Mouse (Mus musculus) lung, embryonic 15.5 days (tissue): ENCODE data around the gene Gm26566. TPM values are rescaled to one million over a fixed set of nuclear protein-coding genes. Genes with fewer than 3 reads are reported as not detected.

ENCODE experiments used
- ATAC-seq: fragments of 200-750 bp; cut with Nextera tagmentation; 2 replicates; pipeline ENCODE4 v1.8.0; 2017; ENCODE audit warnings: moderate number of reproducible peaks, borderline replicate concordance; ENCODE audit not compliant: low FRiP score, low TSS enrichment; ENCODE audit errors: extremely low read depth
- H3K27ac ChIP-seq: fragments of 300-500 bp; sonication (generic); 2 replicates; pipeline ENCODE4 v1.5.1; 2015; ENCODE audit warnings: moderate library complexity, mild to moderate bottlenecking, inconsistent platforms
- H3K27me3 ChIP-seq: fragments of 300-500 bp; sonication (generic); 2 replicates; pipeline ENCODE4 v1.6.1; 2015; ENCODE audit warnings: inconsistent platforms
- H3K36me3 ChIP-seq: fragments of 300-500 bp; sonication (generic); 2 replicates; pipeline ENCODE4 v1.6.1; 2015; ENCODE audit warnings: inconsistent platforms
- H3K4me1 ChIP-seq: fragments of 300-500 bp; sonication (generic); 2 replicates; pipeline ENCODE4 v1.6.1; 2015; ENCODE audit warnings: inconsistent platforms
- H3K4me2 ChIP-seq: fragments of 300-500 bp; sonication (generic); 2 replicates; pipeline ENCODE4 v1.6.1; 2015; ENCODE audit warnings: inconsistent platforms, mild to moderate bottlenecking, moderate library complexity
- H3K4me3 ChIP-seq: fragments of 300-500 bp; sonication (generic); 2 replicates; pipeline ENCODE4 v1.5.1; 2015; ENCODE audit warnings: mild to moderate bottlenecking, inconsistent platforms
- H3K9ac ChIP-seq: fragments of 300-500 bp; sonication (generic); 2 replicates; pipeline ENCODE4 v1.6.1; 2015; ENCODE audit warnings: inconsistent platforms
- H3K9me3 ChIP-seq: fragments of 300-500 bp; sonication (generic); 2 replicates; pipeline ENCODE4 v1.6.1; 2016; ENCODE audit warnings: inconsistent platforms
- WGBS: fragments of 180-500 bp; shearing (Covaris S2); methylation state at CpG from one replicate; pipeline ENCODE4 v1.1.7; 2015; 5-methylcytosine and 5-hydroxymethylcytosine counted together
- polyA plus RNA-seq: library from polyadenylated mRNA; unstranded; fragments of >200 nt; fragmentation: Nextera tagmentation; extraction: Ambion mirVana; gene quantifications from 2 replicates; pipeline ENCODE4 v1.2.1, GENCODE M21; 2015

Gm26566 gene
- 1.1 and 1.7 TPM in 2 replicates for polyA plus RNA-seq

DNA sequence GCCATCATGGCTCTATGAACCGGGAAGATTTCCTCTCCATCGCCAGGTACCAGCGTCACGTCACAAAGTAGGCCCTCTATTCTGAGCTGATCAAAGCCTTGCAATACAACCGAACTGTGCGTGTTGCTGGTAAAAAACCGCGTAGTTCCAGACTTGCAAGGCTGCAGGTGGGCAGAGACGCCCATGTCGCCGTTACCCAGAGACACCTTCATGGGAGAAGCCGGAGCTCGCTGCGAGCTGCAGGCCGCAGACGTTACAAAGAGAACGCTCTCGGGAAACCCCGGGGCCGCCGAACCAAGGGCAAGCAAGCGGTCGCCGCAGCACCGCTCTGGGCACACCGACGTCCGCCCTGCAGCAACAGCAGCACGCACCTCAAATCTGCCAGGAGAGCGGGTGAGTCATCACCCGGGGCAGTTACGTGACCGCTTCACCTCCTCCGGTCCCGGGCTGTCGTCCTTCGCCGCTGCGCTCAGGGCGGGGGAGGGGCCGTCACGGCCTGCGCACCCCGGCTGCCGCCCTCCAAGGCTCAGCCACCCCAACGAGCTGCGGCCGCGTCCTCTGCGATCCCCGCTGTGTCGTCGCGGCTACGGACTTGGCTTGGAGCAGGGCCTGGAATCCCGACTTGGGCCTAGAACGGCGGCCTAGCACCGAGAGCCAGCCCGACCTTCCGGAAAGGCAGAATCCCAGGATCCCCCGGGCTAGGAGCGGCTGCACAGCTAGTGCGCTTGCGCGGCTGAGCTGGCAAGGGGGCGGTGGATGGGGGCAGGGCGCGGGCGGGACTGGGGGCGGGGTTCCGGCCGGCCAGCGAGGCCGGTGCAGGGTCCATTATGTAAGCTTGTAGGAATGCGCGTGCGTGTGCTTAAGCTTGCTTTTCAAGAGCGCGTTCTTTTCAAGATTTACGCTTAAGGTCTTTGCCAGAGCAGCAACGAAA is at the start of gene Gm26566, which contains the start of gene Klhl9:
Gene Gm26566, plus strand, starts transcription at position 15 of the 931 bp plus-strand sequence.
Gene Klhl9, minus strand, starts transcription at position 675 of the 931 bp plus-strand sequence.
- Histone ChIP-seq H3K27ac (peak within 1 kb of the TSS; percentile 97), H3K4me2 (peak within 1 kb of the TSS; percentile 71), H3K4me3 (peak within 1 kb of the TSS; percentile 85), H3K4me1 (peaks cover 28% of the 10 kb centered on the region), H3K9ac (peak within 1 kb of the TSS; percentile 91), H3K36me3 (peaks cover 20% of the 10 kb centered on the region), H3K27me3 (no peaks in the 10 kb centered on the region), H3K9me3 (no peaks in the 10 kb centered on the region)
- peak; percentile 98 for ATAC-seq
- WGBS, result under 1% methylated on average over 72 of the region's 82 CpGs

DNA sequence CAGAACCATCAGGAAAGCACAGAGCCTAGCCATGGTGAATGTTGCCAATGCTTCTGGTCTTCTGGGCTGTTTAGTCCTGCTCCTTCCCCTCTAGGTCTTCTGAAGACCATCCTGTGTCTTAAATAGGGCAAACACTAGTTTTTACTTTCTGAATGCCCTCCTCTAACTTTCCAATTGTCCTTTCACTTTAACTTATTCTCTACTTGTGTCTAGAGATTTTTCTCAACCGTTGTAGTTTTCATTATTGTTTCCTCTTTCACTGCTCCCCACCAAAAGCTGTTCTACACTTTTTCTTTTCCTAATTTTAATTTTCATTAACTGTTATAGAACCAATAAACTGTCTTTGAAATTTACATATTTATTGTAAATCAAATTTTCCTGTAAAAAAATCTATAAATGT is 44.8 kb upstream of the Gm26566 start, which contains the start of gene Ifna16:
Gene Ifna16, minus strand, starts transcription at position 101 of the 400 bp plus-strand sequence.
- no peaks in the 10 kb centered on the region for H3K9me3 ChIP-seq
- no peak within 1 kb of the TSS for H3K9ac ChIP-seq
- no peak within 1 kb of the TSS for H3K4me3 ChIP-seq
- H3K4me1 ChIP-seq, result no peaks in the 10 kb centered on the region
- H3K36me3 ChIP-seq, result no peaks in the 10 kb centered on the region
- no peak for ATAC-seq
- H3K27ac ChIP-seq, result no peak within 1 kb of the TSS
- no peaks in the 10 kb centered on the region for H3K27me3 ChIP-seq
- no peak within 1 kb of the TSS for H3K4me2 ChIP-seq
- 75% methylated on average over 1 of the region's 1 CpGs for WGBS

DNA sequence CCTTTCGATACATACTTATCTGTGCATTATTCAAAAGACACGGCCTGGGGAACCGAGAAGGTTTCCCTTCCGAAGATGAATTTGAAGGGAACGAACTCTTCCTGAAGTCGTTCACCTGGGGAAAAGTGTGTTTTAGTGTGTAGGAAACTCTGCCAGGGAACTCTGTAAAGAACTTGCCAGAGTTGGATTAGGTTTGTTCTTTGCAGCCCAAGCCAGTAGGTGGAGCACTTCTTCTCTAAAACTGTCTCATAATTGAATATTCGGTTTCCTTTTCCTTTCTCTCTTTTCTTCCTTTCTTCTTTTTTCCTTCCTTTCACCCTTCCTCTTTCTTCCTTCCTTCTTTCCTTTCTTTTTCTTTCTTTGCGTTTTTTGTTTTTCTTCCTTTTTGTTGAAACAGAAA is 41.2 kb upstream of the Gm26566 start:
- no peaks in the 10 kb centered on the region for H3K9me3 ChIP-seq
- H3K27me3 ChIP-seq, result no peaks in the 10 kb centered on the region
- no peak overlapping the region for H3K4me2 ChIP-seq
- no peak overlapping the region for H3K9ac ChIP-seq
- ATAC-seq, result no peak
- no peak overlapping the region for H3K27ac ChIP-seq
- WGBS, result 43% methylated on average over 8 of the region's 8 CpGs
- no peak overlapping the region for H3K4me3 ChIP-seq
- H3K4me1 ChIP-seq, result no peaks in the 10 kb centered on the region
- no peaks in the 10 kb centered on the region for H3K36me3 ChIP-seq

DNA sequence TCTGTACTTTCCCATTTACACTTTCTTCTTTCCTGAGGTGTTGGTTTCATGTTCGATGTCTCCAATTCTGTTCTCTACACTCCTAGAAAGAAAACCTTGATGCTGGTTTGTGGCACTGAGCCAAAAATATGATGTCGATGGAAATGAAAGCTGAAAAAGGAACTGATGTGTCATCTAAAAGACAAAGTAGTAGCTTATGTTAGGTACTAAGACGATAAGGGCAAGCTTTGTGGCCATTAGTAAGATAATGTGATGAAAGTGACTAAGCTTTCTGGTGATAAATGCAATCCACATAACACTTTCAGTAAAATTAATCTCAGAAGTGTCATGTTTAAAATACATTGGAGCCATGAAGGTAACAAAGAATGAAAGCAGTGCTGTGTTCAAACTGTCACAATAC is 40.3 kb upstream of the Gm26566 start:
- Histone ChIP-seq H3K9ac (no peak overlapping the region), H3K4me2 (no peak overlapping the region), H3K9me3 (no peaks in the 10 kb centered on the region), H3K4me1 (no peaks in the 10 kb centered on the region), H3K27me3 (no peaks in the 10 kb centered on the region), H3K36me3 (no peaks in the 10 kb centered on the region), H3K4me3 (no peak overlapping the region), H3K27ac (no peak overlapping the region)
- WGBS, result 40% methylated on average over 3 of the region's 3 CpGs
- no peak for ATAC-seq

DNA sequence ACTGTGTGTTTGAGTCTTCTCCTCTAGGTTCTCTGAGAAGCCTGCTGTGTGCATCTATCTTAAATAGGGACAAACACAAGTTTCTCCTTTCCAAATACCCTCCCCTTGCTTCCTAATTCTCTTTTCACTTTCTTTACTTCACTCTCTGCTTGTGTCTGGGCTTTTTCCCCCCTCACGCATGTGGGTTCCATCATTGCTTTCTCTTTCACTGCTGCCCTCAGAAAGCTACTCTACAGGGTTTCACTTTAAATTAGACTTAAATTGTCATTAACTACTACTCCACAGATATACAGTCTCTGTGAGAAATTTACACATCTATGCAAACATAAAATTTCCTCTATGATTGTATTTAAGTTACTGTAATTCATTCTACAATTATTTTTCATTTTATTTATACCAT is 37.8 kb upstream of the Gm26566 start, which contains the start of gene Ifna2:
Gene Ifna2, minus strand, starts transcription at position 101 of the 400 bp plus-strand sequence.
- 77% methylated on average over 1 of the region's 1 CpGs for WGBS
- no peak for ATAC-seq

DNA sequence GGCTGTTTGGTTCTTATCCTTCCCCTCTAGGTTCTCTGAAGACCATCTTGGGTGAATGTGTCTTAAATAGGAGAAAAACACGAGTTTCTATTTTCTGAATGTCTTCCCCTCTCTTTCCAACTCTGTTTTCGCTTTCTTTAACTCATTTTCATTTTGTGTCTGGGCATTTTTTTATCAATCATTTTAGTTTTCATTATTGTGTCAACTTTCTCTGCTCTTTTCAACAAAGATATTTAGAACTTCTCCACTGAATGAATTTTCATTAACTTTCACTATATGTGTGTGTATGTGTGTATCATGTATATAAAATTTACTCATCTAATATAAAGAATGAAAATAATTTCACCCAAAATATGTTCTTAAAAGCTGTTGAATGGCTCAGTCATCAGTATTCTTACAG is 30.3 kb upstream of the Gm26566 start, which contains the start of gene Ifnab:
Gene Ifnab, minus strand, starts transcription at position 101 of the 400 bp plus-strand sequence.
- Histone ChIP-seq H3K4me1 (no peaks in the 10 kb centered on the region), H3K27ac (no peak within 1 kb of the TSS), H3K9ac (no peak within 1 kb of the TSS), H3K27me3 (no peaks in the 10 kb centered on the region; the same call in 1 of the 2 replicates), H3K4me3 (no peak within 1 kb of the TSS), H3K9me3 (no peaks in the 10 kb centered on the region), H3K36me3 (no peaks in the 10 kb centered on the region), H3K4me2 (no peak within 1 kb of the TSS)
- no peak for ATAC-seq
- 67% methylated on average over 2 of the region's 2 CpGs for WGBS

More for the DNA sequence above, 37.8 kb upstream of the Gm26566 start, which contains the start of gene Ifna2:
- Histone ChIP-seq H3K27ac (no peak within 1 kb of the TSS), H3K4me2 (no peak within 1 kb of the TSS), H3K9me3 (no peaks in the 10 kb centered on the region), H3K4me1 (no peaks in the 10 kb centered on the region), H3K27me3 (no peaks in the 10 kb centered on the region), H3K36me3 (no peaks in the 10 kb centered on the region), H3K4me3 (no peak within 1 kb of the TSS), H3K9ac (no peak within 1 kb of the TSS)

DNA sequence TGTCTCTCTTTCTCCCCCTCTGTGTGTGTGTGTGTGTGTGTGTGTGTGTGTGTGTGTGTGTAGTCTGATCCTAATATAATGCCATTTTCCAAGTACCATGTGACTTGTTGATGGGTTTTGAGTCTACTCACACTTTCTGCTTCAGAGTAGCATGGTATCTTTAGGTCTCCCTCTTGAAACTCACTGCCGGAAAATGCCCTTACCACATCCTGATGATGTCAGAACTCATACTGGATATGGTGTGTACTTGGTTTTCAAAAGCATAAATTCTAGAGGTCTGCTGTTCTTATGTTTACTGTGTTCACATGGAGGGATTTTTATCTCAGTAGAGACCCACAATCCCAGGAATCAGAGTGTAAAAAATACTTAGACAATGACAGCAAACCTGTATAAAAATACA is 29.1 kb upstream of the Gm26566 start:
- no peak overlapping the region for H3K27ac ChIP-seq
- WGBS, result 77% methylated on average over 1 of the region's 1 CpGs
- no peak for ATAC-seq
- H3K4me1 ChIP-seq, result no peaks in the 10 kb centered on the region
- H3K4me3 ChIP-seq, result no peak overlapping the region
- no peaks in the 10 kb centered on the region; the same call in 1 of the 2 replicates for H3K27me3 ChIP-seq
- no peaks in the 10 kb centered on the region for H3K36me3 ChIP-seq
- no peak overlapping the region for H3K9ac ChIP-seq
- no peaks in the 10 kb centered on the region for H3K9me3 ChIP-seq
- H3K4me2 ChIP-seq, result no peak overlapping the region

DNA sequence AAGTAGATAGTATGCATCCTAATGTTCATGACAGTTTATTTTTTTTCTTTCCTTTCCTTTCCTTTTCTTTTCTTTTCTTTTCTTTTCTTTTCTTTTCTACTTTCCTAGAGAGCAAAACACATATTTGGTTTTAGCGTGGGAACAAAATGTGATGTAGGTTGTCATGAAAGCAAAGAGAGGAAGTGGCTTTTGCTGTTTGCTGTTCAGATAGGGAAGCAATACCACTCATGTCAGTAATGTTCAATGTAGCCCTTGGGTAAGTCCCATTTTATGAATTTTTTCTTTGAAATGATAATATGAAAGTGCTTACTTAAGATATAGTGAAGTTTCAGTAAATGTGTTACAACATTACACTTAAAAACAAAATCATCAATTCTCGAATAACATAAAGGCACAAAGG is 28.2 kb upstream of the Gm26566 start:
- Histone ChIP-seq H3K4me1 (no peaks in the 10 kb centered on the region), H3K27ac (no peak overlapping the region), H3K9ac (no peak overlapping the region), H3K36me3 (no peaks in the 10 kb centered on the region), H3K27me3 (no peaks in the 10 kb centered on the region; the same call in 1 of the 2 replicates), H3K4me3 (no peak overlapping the region), H3K4me2 (no peak overlapping the region), H3K9me3 (no peaks in the 10 kb centered on the region)
- ATAC-seq, result no peak
- WGBS, result 78% methylated on average over 2 of the region's 2 CpGs

DNA sequence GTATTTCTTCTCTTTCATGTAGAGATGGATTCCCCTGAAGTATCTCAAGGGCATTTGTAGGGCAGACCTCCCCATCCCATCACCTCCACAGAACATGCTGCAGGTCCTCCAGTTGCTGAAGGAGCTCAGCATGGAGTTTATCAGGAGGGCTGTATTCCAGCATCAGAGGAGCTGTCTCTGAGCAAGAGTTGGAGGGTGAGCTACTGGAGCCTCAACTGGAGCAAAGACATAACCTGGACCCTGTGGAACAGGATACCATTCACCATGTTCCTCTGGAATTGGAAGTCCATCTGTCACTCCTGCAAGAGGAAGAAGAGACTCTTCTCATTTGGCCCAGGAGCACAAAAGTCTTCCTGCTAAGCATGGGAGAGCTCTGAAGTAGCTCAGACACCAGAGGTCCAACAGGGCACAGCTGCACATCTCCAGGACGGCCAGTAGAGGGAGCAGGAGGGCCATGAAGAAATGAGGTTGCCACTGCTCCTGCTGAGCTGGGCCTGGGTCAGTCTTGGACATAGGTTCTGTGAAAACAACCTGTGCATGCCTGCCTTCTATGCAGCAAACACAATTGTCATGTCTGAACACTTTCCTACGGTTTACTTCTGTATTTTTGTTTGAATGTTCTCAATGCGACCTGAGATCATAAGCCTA is 25.2 kb upstream of the Gm26566 start:
- Histone ChIP-seq H3K27me3 (no peaks in the 10 kb centered on the region; the same call in 1 of the 2 replicates), H3K4me1 (no peaks in the 10 kb centered on the region), H3K9me3 (no peaks in the 10 kb centered on the region), H3K9ac (0 out of 2 replicates have a peak overlapping the region, but pooled peaks have one; percentile 7), H3K27ac (no peak overlapping the region), H3K36me3 (no peaks in the 10 kb centered on the region), H3K4me2 (no peak overlapping the region), H3K4me3 (no peak overlapping the region)
- peak; percentile 65; the same call in 1 of the 2 replicates for ATAC-seq
- 27% methylated on average over 3 of the region's 3 CpGs for WGBS

DNA sequence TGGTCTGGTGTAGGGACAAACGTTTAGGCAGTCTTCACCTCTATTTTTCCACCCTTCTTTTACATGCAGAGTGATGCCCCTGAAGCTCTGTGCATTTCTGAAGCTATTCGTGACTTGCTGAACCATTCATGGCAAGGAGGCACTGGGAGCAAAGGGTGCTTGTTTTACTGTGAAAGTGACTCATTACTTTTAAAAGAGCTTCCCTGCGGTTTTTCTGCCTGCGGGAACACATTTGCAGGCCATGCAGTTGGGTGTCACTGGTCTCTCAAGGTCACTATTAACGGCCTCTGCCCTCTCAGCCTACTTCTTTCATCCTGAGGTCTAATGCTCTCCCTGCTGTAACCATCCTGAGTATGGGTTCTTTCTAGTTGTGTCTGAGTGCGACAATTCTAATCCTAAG is 24.5 kb upstream of the Gm26566 start:
- Histone ChIP-seq H3K36me3 (no peaks in the 10 kb centered on the region), H3K4me2 (no peak overlapping the region), H3K4me3 (no peak overlapping the region), H3K9me3 (no peaks in the 10 kb centered on the region), H3K27me3 (no peaks in the 10 kb centered on the region; the same call in 1 of the 2 replicates), H3K4me1 (no peaks in the 10 kb centered on the region), H3K9ac (no peak overlapping the region), H3K27ac (no peak overlapping the region)
- no peak for ATAC-seq
- 66% methylated on average over 6 of the region's 6 CpGs for WGBS

DNA sequence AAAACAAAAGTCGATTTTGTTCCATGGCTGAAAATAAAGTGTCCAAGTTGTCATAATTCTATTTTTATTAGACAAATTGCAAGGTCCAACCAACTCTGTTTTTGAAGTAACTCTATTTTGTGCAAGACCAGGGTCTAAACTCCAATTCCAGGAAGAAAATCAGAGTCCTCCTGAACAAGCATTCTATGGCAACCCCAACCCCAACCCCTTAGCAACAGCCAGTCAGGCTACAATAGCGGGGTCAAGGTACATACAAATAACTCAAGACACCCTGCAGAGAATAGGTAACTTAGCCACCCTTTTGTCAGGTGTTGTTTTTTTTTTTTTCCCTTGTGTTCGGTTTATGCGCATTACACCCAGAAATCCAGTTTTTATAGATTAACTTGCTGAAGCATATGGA is 23.9 kb upstream of the Gm26566 start:
- ATAC-seq, result no peak
- H3K9ac ChIP-seq, result no peak overlapping the region
- H3K4me1 ChIP-seq, result no peaks in the 10 kb centered on the region
- no peak overlapping the region for H3K4me3 ChIP-seq
- no peaks in the 10 kb centered on the region for H3K36me3 ChIP-seq
- no peak overlapping the region for H3K27ac ChIP-seq
- no peaks in the 10 kb centered on the region for H3K9me3 ChIP-seq
- no peaks in the 10 kb centered on the region; the same call in 1 of the 2 replicates for H3K27me3 ChIP-seq
- 83% methylated on average over 4 of the region's 4 CpGs for WGBS
- H3K4me2 ChIP-seq, result no peak overlapping the region
